Mouse (Mus musculus): ENCODE results near the gene Atg4a-ps.

GRCm38 (mm10) chr3:103627661-103628060 lies 18.2 kb downstream of the Atg4a-ps start:
- TF ChIP-seq CTCF (conservative IDR thresholded peaks at IDR 0.05; ENCODE audit: low read length) (no peak), NANOG (IDR thresholded peaks at IDR 0.05; ENCODE audit: borderline replicate concordance, low read length) (no peak), POU5F1 (IDR thresholded peaks at IDR 0.05; ENCODE audit: borderline replicate concordance, low read length) (no peak)
